Mouse (Mus musculus): ENCODE measurements around the gene Hoxb4.

Gene Hoxb4

GRCm38 (mm10) chr11:96352691-96353521, 34.8 kb downstream of the Hoxb4 start:
- peak; percentile 81 for DNase-seq

- no peak for DNase-seq
These were observed 35.4 kb downstream of the Hoxb4 start for GRCm38 (mm10) chr11:96353522-96353841.

GRCm38 (mm10) chr11:96353939-96354338, 35.9 kb downstream of the Hoxb4 start:
- DNase-seq = peak; percentile 51

GRCm38 (mm10) chr11:96354376-96354775, 36.3 kb downstream of the Hoxb4 start:
- peak; percentile 77 for DNase-seq

- DNase-seq = no peak
These were observed 36.8 kb downstream of the Hoxb4 start for GRCm38 (mm10) chr11:96354801-96355311.

- peak; percentile 56 for DNase-seq
These were observed 45.7 kb downstream of the Hoxb4 start for GRCm38 (mm10) chr11:96363807-96364206.

- no peak for DNase-seq
These were observed 47.5 kb downstream of the Hoxb4 start, which contains the start of gene Hoxb1 for GRCm38 (mm10) chr11:96365441-96366091. Gene Hoxb1, plus strand, starts transcription at chr11:96365752.

GRCm38 (mm10) chr11:96366092-96367041, 48.3 kb downstream of the Hoxb4 start:
- peak; percentile 58 for DNase-seq

- DNase-seq = no peak
These were observed 49.1 kb downstream of the Hoxb4 start for GRCm38 (mm10) chr11:96367141-96367540.

- DNase-seq = no peak
These were observed 50.6 kb downstream of the Hoxb4 start for GRCm38 (mm10) chr11:96368686-96369085.

- DNase-seq = no peak
These were observed 51.1 kb downstream of the Hoxb4 start for GRCm38 (mm10) chr11:96369140-96369539.
